Mouse (Mus musculus): Measurements from ENCODE around the gene Pxdc1. TPM values are rescaled to one million over a fixed set of nuclear protein-coding genes. Genes with fewer than 3 reads are reported as not detected.

Pxdc1 gene
- polyA plus RNA-seq, 1 experiment from 2014 or later, result 9.2 TPM

Other genes with a start within 250 kb of the Pxdc1 start
- gene Fam50b, start 81.4 kb upstream of the Pxdc1 start, polyA plus RNA-seq (2015; fragmentation: Nextera tagmentation; extraction: Ambion mirVana), result 0.25 TPM in 1 of 2 replicates, not detected in the other
- 63.9 and 67.7 TPM in 2 replicates for gene Prpf4b, start 221.8 kb upstream of the Pxdc1 start, polyA plus RNA-seq (2015; fragmentation: Nextera tagmentation; extraction: Ambion mirVana)

Data from midbrain, embryonic 16.5 days (tissue).